Mouse (Mus musculus) urinary bladder, postnatal 4 days (tissue): ENCODE results near the gene Cxcl2.

Experiments
- DNase-seq, 2 experiments: peaks; one replicate each; pipeline ENCODE4 v3.0.0; 2021 to 2022; ENCODE audit warnings: low spot score in 2 of 2

Cxcl2 gene

DNA sequence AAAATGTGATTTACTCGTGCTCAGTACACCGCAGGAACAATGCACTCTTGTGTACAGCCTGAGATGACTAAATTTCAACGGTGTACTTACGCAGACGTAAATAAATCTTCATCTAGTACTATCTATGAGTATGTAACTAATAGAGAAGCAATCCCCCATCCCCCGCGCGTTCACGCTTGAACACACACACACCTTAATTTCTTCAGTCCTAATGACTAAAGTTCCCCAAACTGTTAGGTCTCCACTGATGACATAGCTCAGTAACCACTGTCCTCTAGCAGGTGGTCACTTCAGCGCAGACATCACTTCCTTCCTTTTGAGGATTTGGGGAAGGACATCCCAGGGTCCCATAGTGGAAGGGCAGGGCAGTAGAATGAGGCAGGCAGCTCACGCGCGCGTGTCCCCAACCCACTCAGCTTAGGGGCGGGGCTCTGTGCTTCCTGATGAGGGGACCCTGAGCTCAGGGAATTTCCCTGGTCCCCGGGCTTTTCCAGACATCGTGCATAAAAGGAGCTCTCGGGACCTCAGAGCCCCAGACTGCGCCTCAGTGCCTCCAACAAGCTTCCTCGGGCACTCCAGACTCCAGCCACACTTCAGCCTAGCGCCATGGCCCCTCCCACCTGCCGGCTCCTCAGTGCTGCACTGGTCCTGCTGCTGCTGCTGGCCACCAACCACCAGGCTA, at the start of gene Cxcl2:
Gene Cxcl2 (plus strand): TSS at position 533 of the 682 bp plus-strand sequence.
- DNase-seq, result no peak

DNA sequence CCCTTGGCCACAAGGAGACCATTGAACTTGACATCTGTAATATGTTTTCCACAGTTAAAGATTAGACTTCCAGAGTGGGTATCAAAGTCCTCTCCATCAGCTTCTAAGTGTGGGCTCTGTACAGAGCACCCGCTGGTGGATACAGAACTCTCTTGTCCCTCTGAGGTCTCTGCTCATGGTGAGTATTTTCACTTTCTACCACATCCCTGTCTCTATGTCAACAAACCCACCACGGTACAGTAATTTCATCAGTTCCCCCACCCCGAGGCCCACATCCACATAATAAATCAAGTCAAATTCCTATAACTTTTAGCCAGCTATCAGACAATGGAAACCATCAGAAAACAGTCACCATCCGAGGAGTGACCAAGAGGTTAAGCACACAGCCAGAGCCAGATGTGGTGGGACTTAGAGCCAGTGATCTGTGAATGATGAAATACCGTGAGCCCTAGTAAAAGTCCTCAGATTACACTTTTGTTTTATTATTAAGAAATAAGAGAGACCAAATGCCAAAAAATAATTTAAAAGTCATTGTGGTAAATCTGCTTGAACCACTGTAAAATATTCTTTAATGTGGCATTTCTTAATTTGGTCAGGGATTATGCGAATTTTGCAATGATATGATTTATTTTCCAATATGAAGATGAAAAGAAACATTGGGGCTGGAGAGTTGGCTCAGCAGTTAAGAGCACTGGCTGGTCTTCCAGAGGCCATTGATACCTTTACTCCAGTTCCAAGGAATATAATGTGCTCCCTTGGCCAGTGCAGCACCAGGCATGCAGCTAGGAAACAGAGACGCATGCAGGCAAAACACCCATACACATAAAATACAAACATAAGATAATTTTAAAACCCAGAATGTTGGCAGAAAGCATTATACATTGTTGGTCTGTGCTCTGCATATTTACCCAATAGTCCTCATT, 48.1 kb upstream of the Cxcl2 start:
- no peak for DNase-seq

DNA sequence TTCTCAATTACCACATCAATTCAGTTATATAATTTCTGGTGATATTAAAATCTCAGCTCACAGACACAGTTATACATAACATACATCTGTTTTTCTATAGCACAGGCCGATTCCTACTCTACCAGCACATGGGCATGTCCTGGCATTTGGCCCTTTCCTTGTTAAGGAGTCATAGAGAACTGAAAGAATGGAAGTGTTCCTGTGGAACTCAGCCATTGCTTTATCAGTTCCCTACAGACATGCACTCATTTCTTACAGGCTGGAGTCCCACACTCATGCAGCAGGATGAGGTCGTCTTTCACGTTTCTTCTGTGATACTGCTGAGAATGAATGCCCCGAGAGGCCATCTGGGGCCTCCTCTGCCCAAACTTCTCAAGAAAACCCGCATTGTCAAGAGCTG, 46.2 kb upstream of the Cxcl2 start:
- no peak for DNase-seq

DNA sequence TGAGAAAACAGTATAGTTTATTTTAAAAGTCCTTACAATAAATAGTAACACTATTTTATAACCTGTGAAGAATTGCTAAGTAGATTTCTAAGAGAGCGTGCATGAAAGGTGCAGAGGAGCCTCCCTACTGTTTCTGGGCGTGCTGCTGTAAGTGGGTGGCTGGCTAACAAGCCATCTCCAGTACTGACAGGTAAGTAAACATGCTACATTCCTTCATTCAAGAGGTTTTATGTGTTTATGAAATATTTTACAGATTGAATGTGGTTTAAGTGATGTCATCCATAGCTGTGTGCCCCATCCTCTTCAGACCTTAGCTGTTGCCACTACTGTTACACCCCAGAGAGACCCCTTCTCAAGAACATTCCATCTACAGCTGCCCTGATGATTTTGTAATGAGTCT, 45.2 kb upstream of the Cxcl2 start:
- no peak for DNase-seq

DNA sequence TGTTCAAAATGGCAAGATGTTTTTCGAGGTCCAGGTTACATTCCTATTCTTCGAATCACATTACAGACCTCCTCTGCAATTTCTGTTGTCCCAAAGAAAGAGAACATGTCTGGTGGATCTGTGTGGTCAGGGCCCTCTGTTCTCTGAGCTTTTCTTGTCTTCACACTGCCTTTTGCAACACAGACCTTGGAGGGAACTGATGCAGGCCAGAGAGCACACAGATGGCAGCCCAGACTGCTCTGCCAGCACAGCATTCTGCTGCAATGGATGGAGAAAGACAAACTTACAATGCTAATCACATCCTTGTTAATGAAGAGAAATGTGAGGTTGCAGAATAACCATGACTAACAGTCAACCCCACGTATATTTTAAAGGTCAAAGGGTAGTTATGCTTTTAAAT, 44.6 kb upstream of the Cxcl2 start:
- no peak for DNase-seq

DNA sequence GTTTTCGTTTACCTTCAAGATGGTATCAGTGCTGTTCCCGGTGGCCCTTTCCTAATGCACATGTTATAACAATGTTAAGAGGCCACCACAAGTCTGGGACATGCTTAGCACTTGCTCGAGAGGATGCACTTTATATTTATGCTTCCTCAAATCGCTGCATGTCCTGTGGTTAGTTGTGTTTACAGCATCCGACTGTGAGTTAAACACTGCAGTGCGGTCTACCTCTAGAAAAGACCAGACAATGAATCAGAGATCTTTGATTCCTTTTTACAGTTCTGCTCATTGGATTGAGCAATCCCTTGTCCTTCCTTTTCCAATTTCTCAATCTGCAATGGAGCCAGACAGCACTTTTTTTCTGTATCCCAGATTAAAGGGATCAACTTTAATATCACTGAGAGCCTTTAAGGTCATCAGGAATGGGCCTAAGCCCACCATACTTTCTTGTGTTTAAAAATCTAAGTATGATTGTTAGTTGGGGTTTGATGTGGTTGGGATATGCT, 41.7 kb upstream of the Cxcl2 start:
- DNase-seq, result no peak

DNA sequence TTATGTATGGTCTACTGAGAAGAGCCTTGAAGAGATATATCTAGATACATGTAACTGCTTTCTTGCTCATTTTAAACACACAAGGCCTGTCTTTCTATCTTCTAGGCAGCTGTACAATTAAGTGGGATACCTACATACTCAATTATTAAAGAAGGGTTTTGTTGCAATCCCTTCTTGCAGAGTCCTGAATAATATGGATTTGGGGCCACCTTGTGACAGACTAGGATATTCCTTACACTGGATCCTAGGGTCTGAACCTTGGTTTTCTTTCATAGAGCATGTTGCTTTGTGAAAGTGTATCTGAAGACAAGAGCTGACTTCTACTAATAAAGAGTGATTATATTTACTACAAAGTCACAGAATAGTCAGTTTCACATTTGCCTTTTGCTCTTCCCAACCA, 36.9 kb upstream of the Cxcl2 start:
- DNase-seq, result no peak

DNA sequence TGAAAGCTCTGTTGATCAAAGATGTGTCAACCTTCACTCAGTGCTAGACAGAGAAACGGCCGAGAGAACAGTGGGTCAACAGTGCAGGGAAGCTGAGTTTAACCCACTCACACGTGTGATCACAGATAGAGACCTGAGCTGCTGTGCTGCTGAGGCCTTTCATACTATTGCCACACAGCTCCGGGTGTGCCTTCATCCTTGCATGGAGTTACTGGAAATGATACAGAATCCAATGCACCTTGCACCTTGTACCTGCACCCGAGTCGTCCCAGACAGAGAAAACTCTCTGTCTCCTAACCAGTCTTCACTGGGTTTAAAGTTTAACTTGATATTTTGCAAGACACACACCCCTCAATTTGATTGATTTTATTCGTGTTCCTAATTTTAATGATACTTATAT, 31.3 kb upstream of the Cxcl2 start:
- no peak for DNase-seq

DNA sequence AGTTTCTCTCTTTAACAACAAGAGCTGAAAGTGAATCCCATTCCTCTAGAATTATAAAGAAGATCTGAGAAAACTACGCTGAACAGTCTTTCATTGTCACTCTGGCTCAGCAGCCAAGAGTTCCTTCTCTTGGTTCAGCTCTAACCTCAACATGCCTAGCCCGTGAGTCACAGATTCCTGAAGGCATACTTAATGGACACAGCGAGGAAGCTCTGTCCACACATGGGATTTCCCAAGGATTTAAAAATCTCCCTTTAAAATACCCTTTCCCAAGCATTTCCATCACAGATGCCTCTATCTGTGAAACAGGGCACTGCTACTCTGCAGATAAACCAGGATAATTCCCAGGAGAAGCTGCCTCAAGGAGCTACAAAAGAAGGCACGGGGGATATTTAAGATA, 27.6 kb upstream of the Cxcl2 start:
- DNase-seq, result no peak

DNA sequence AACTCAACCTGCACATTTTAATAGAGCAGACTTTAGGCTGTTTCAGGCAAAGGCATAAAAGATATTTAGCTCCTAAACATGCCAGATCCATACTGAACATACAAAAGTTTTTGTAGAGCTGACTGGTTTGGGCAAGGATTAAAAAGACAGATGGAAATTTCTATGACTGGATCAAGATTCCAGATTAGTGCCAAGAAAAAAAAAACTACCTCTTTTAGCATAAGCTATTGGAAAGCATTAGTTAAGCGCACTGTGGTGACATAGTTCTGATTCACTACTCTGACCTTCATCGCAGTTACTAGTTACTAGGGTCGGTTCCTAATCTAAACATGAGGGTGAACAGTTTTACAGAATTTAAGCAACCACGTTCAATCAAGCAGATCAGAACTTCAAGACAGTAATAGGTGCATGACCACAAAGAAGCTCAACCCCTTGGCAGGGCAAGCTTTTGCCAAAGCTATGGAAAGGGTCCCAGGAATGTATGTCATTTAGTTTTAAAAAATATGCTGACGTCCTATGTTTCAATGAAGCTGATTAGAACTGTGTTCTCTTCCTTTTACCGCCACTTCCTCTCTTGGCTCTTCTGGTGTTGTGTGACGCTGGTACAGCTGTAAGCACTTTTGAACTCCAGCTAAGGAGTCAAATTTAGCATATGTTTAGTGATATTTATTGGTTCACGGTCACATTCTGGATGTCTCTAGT, 27.0 kb upstream of the Cxcl2 start:
- no peak for DNase-seq

DNA sequence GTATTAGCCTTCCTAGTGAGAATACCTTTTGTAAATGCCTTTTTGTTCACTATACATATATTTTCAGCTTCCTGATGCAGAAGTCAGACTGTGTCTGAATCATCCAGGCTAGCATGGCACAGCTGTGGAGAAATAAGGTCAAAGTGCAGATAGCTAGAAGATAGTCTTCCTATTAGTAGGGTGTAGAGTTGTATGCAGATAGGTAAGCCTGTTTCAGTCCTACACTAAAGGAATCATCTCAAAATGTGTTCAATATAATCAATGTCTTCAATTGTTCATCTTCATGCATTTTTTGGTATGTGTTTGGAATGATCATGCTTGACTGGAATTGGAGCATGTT, 26.5 kb upstream of the Cxcl2 start:
- DNase-seq, result no peak

DNA sequence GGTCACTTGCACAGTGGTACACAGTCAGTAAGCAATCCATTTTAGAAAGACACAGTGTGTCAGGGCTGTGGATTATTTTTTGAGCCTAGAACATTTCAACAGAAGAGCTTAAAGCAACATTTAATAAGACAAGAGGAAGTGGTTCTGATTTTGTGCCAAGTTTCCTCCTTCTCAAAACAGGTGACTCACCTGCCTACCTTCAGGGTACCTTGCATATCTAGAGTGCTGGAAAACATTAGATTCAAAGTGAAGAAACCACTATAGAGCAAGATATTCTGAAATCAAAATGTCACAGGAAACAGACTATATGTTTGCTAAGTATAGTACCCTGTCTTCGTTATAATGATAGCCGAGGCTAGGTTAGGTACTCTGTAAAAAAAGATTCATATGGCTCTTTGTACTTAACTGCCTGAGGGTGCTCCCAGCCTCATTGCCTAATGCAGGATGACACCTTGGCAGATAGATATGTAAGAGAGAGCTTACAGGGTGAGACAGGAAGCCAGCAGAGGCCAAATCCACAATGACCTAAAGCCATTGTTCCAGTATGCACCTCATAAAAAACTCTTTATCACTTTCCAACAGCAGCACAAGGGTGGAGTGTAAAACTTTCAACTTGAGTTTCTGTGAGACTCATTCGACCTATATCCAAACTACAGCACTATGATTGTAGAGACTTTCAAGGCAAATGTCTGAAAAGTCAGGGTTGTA, 24.2 kb upstream of the Cxcl2 start:
- DNase-seq, result no peak

DNA sequence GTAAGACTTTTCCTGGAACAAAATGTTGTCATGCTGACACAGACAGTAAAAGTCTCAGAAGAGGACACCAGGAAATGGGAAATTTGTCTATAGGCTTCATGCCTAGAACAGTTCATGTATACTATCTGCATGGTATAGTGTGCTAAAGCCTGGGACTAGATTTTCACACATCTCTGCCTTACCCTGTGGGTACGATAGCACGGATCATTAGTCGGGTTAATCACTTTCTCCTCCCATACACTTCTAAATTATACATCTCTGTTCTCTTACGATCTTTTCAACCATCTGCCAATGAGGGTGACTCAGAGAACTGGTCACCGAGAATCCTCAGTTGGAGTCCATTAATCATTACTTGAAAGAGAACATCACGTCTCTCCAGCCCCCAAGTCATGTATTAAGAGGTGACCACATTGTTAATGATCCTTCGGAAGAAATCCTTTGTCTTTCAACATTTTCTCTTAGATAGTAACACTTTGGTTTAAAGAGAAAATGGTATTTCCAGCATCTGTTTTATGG, 23.3 kb upstream of the Cxcl2 start:
- no peak for DNase-seq

DNA sequence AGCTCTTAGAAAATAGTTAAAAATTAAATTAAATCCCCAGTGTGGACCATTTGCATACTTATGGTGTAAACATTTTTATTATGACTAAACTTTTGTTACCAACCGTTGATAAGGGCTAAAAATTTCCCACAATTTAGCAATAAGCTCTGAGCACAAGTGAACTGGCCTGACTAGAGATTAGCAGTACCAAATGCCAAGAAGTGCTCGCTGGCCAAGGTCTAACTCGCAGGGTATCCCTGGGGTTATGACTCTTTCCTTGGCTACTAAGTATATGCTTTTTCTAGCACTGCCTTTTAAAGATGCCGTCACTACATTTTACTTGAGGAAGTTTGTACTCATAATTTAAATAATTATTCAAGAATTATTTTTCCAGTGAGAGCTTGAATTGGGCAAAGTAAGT, 22.6 kb upstream of the Cxcl2 start:
- no peak for DNase-seq

DNA sequence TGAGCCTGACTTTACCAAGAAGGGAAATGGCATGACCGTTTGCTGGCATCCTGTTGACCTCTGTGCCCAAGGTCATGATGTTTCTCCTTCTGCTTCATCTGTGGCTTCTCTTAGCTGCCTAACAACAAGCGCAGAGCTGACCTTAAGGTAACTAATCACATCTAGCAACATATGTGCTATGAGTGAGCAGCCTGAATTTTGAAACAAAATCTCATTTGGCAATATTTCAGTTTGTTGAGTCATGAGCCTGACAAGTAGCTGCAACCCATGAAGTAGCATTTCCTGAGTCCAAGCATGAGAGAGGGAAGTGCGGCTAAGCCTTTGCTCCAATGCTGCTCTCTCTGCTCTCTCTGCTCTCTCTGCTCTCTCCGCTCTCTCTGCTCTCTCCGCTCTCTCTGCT, 22.0 kb upstream of the Cxcl2 start:
- DNase-seq, result no peak

DNA sequence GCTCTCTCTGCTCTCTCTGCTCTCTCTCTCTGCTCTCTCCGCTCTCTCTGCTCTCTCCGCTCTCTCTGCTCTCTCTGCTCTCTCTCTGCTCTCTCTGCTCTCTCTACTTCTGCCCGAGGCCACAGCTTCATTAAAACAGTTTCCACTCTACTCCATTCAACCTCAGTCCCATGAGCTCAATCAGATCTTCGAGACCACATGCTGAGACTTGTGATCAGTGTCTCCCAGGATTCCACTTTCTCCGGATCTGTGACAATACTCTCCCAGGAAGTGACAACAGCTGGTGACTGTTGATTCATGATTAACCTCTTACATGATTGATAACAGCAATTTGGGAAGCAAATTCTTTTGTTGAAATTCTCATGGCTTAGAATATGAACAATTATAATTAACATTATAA, 21.5 kb upstream of the Cxcl2 start:
- no peak for DNase-seq

DNA sequence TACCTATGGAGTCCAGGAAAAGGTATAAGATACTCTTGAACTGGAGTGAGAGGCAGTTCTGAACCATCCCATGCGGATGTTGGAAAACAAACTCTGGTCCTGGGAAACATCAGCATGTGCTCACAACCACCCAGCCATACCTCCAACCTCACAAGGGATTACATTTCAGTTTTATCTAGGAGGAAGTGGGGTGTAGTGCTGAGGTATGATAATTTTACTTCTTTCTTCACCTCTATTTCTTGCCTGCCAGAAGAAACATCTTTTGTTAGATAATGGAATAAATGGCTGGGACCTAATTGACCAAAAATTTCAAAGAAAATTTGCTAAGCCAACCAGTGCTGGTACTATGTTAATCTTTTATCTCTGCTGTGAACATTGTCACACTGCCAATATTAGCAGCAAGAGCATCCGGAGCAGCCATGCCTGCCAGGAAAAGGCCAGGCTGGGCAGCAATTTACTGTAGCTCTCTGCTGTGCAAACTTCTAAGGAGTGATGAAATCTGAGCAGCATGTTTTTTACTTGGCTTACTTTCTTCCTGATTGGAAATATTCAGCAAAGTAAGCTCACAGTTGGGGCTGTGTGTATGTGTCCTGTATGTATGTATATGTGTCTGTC, 18.9 kb upstream of the Cxcl2 start:
- DNase-seq, result no peak

DNA sequence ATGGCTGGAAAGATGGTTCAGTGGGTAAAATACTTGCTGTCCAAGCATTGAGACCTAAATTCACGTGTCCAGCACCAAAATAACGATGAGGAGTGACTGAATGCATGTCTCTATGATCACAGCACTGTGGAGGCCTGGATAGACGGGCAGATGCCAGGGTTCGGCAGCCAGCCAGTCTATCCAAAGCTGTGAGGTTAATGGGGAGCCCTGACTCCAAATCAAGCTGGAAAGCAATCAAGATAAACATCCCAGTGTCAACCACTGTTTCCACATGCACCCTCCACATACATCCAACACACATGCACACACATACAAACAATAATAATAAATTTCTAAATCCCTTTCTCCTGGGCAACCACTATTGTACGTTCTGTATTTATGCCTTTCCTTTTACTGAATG, 15.0 kb upstream of the Cxcl2 start:
- DNase-seq, result no peak

DNA sequence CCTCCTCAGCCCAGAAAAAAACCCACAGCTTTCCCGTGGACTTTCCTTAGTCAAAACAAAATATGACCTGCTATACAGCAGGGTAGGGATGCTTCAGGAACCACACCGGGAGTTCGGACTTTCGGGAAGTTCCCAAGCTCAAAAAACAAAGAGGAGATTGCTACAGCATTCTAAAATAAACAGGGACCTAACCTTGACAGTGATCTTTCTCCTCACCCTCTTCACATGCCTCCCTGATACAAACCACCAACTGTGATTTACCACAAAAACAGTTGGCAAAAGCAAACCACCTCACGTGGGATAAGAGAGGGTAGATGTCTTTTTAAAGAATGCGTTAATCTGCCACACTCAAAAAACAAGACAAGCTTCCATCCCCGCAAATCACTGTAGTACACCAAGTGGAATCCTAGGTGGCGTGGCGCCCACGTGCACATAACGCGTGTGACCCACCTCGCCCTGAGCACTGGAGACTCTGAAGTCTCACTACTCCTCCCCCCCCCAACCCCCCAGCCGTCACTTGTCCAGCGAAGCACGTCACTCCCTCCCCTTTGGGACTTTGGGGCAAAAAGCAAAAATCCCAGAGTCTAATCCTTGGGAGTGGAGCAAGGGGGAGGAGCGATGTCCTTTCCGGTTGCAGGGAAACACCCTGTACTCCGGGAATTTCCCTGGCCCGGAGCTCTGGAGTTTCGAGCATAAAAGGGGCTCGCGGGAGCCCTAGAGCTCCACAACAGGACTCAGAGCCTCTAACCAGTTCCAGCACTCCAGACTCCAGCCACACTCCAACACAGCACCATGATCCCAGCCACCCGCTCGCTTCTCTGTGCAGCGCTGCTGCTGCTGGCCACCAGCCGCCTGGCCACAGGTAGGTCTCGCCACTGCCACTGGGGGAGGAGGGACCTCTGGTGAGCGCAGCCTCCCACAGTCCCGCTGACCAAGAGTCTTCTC, 12.9 kb upstream of the Cxcl2 start, which contains the start of gene Cxcl1:
Gene Cxcl1 (plus strand): TSS at position 723 of the 945 bp plus-strand sequence.
- DNase-seq, result peak in 1 of 2 experiments; percentile 30

DNA sequence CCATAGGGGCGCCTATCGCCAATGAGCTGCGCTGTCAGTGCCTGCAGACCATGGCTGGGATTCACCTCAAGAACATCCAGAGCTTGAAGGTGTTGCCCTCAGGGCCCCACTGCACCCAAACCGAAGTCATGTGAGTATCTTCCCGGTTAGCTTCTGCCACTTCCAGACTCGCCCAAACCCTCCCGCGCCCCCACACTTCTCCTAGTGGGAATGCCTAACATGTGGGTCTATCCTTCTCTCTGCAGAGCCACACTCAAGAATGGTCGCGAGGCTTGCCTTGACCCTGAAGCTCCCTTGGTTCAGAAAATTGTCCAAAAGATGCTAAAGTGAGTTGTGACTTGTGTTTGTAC, 12.2 kb upstream of the Cxcl2 start:
- DNase-seq, result no peak
